15 mouse cellular contexts compared by ENCODE assay signal in genomic region chr10:122740117-122740516, GRCm38 (mm10).
DNase-seq lines count a peak whose midpoint lies in the region.
"Had no signal": no experiment of that assay in that cellular context is flagged by ENCODE, and none has a peak within 500 bp of the region (broad histone marks: within the 10 kb centered on the region; RNA-seq: fewer than 3 reads in every experiment).

No protein-coding gene starts in this region.

- DNase-seq in adrenal gland, postnatal 25 days, result peak; percentile 18
- DNase-seq in adrenal gland, adult (ENCODE audit: inconsistent age in 2 of 2, low spot score in 1 of 2), result no peak
- DNase-seq in heart, adult 11 months, result peak; percentile 73
- no peak for DNase-seq in heart, postnatal 14 days
- peak; percentile 61 for DNase-seq in right cerebral cortex, adult 18-20 months
- DNase-seq in right cerebral cortex, postnatal 25 days, result no peak
- DNase-seq in brain, adult 2 months (ENCODE audit: low read depth, low spot score), result peak; percentile 66
- no peak for DNase-seq in lung, postnatal 25 days (ENCODE audit: low spot score)
- DNase-seq: adrenal gland, postnatal 10 days; cerebellum, adult 18-20 months; cerebellum, postnatal 14 days; gastrocnemius, postnatal 36 days; heart, postnatal 36 days; kidney, adult 11 months; thymus, postnatal 14 days had no signal

- intact Hi-C loops in heart, postnatal 14 days (cut with DNase I), result no loop called here

Comparison
In these comparisons a context has a peak if more than half of its experiments do, and no peak if none do; other contexts are left out.
1. DNase-seq: peak in adrenal gland, postnatal 25 days (single experiment), heart, adult 11 months (single experiment), right cerebral cortex, adult 18-20 months (single experiment) and brain, adult 2 months (single experiment); none in adrenal gland, adult (0 of 2), heart, postnatal 14 days (0 of 2), right cerebral cortex, postnatal 25 days (single experiment) and lung, postnatal 25 days (single experiment).